Mouse (Mus musculus) forebrain, postnatal 0 days (tissue): ENCODE results near the gene Grin1. TPM values are rescaled to one million over a fixed set of nuclear protein-coding genes. Genes with fewer than 3 reads are reported as not detected.
A peak's percentile ranks its signal among the peaks of the same experiment; 100 is the strongest.

Experiments
- ATAC-seq: fragments of 200-750 bp; cut with Nextera tagmentation; 2 replicates; pipeline ENCODE4 v1.8.0; 2017; ENCODE audit warnings: mild to moderate bottlenecking, moderate library complexity
- DNase-seq: peaks from one replicate; pipeline ENCODE4 v3.0.0-alpha.2; 2015
- H3K27ac ChIP-seq: fragments of 300-500 bp; sonication (generic); 2 replicates; pipeline ENCODE4 v1.5.1; 2014; ENCODE audit warnings: low read depth, mild to moderate bottlenecking, antibody characterized with exemption, low read length, moderate library complexity, mixed read lengths
- H3K27me3 ChIP-seq: fragments of 300-500 bp; sonication (generic); 2 replicates; pipeline ENCODE4 v1.6.1; 2014; ENCODE audit warnings: mild to moderate bottlenecking, low read length, mixed read lengths; ENCODE audit not compliant: insufficient read depth
- H3K36me3 ChIP-seq: fragments of 300-500 bp; sonication (generic); 2 replicates; pipeline ENCODE4 v1.6.1; 2014; ENCODE audit warnings: mild to moderate bottlenecking, moderate library complexity; ENCODE audit not compliant: insufficient read depth
- H3K4me1 ChIP-seq: fragments of 300-500 bp; sonication (generic); 2 replicates; pipeline ENCODE4 v1.6.1; 2014; ENCODE audit warnings: antibody characterized with exemption; ENCODE audit not compliant: insufficient read depth
- H3K4me2 ChIP-seq: fragments of 300-500 bp; sonication (generic); 2 replicates; pipeline ENCODE4 v1.6.1; 2014; ENCODE audit warnings: low read depth, mild to moderate bottlenecking, moderate library complexity
- H3K4me3 ChIP-seq: fragments of 300-500 bp; sonication (generic); 2 replicates; pipeline ENCODE4 v1.5.1; 2014; ENCODE audit warnings: low read depth, low read length, mixed read lengths
- H3K9ac ChIP-seq: fragments of 300-500 bp; sonication (generic); 2 replicates; pipeline ENCODE4 v1.6.1; 2014; ENCODE audit warnings: mild to moderate bottlenecking
- H3K9me3 ChIP-seq: fragments of 300-500 bp; sonication (generic); 2 replicates; pipeline ENCODE4 v1.6.1; 2016; ENCODE audit warnings: low read length
- CTCF ChIP-seq: sonication (generic); IDR thresholded peaks from 2 replicates; pipeline ENCODE4 v1.5.1; 2016; ENCODE audit warnings: antibody characterized with exemption, control low read depth, low read depth
- WGBS: fragments of 180-500 bp; shearing (Covaris S2); extraction: QIAGEN DNeasy Blood & Tissue Kit; methylation state at CpG from one replicate; pipeline ENCODE4 v1.1.7; 2014; 5-methylcytosine and 5-hydroxymethylcytosine counted together
- polyA plus RNA-seq: library from polyadenylated mRNA; unstranded; fragments of >200 nt; fragmentation: Nextera tagmentation; extraction: Ambion mirVana; gene quantifications from 2 replicates; pipeline ENCODE4 v1.2.1, GENCODE M21; 2015
- total RNA-seq: library from RNA; depleted of rRNA; stranded (reverse); fragments of >200 nt; gene quantifications from 2 replicates; pipeline ENCODE4 v1.2.3, GENCODE M21; 2014

Gene Grin1
- total and polyA plus RNA-seq, 2 experiments from 2014 or later = 58.2 to 88.5 TPM

- H3K4me2 ChIP-seq = no peak overlapping the region
- TF ChIP-seq CTCF = no peak
- peaks cover 24% of the 10 kb centered on the region; the same call in 1 of the 2 replicates for H3K27me3 ChIP-seq
- H3K4me1 ChIP-seq = peaks cover 8% of the 10 kb centered on the region; the same call in 1 of the 2 replicates
- H3K36me3 ChIP-seq = peaks cover 38% of the 10 kb centered on the region
- WGBS = 49% methylated on average over 7 of the region's 7 CpGs
- ATAC-seq = peak; percentile 32; the same call in 1 of the 2 replicates
- no peak overlapping the region for H3K9ac ChIP-seq
- no peak overlapping the region for H3K4me3 ChIP-seq
- no peak for DNase-seq
- H3K9me3 ChIP-seq = no peaks in the 10 kb centered on the region
- H3K27ac ChIP-seq = no peak overlapping the region
Measured at GRCm38 (mm10) chr2:25286837-25287636, 31.9 kb downstream of the Grin1 start.

- Histone ChIP-seq H3K4me3 (no peak overlapping the region), H3K9ac (no peak overlapping the region), H3K9me3 (no peaks in the 10 kb centered on the region), H3K4me1 (peaks cover 8% of the 10 kb centered on the region; the same call in 1 of the 2 replicates), H3K27ac (no peak overlapping the region), H3K27me3 (peaks cover 17% of the 10 kb centered on the region; the same call in 1 of the 2 replicates), H3K4me2 (no peak overlapping the region), H3K36me3 (peaks cover 44% of the 10 kb centered on the region)
- ATAC-seq = no peak
- no peak for DNase-seq
- WGBS = 82% methylated on average over 1 of the region's 1 CpGs
- no peak for TF ChIP-seq CTCF
Measured at GRCm38 (mm10) chr2:25286314-25286713, 32.7 kb downstream of the Grin1 start.

- ATAC-seq = no peak
- H3K36me3 ChIP-seq = peaks cover 51% of the 10 kb centered on the region
Measured at GRCm38 (mm10) chr2:25285551-25285950, 33.4 kb downstream of the Grin1 start.

GRCm38 (mm10) chr2:25278928-25279882 is 39.8 kb downstream of the Grin1 start:
- H3K27ac ChIP-seq = no peak overlapping the region
- DNase-seq (peak; percentile 85), ATAC-seq (peak; percentile 77)
- H3K27me3 ChIP-seq = no peaks in the 10 kb centered on the region
- WGBS = 60% methylated on average over 13 of the region's 13 CpGs
- TF ChIP-seq CTCF = peak; percentile 85
- no peaks in the 10 kb centered on the region for H3K4me1 ChIP-seq
- H3K9me3 ChIP-seq = no peaks in the 10 kb centered on the region
- H3K9ac ChIP-seq = no peak overlapping the region
- no peak overlapping the region for H3K4me3 ChIP-seq
- H3K4me2 ChIP-seq = no peak overlapping the region
- H3K36me3 ChIP-seq = peaks cover 94% of the 10 kb centered on the region

More at GRCm38 (mm10) chr2:25285551-25285950, 33.4 kb downstream of the Grin1 start:
- Histone ChIP-seq H3K27ac (no peak overlapping the region), H3K4me3 (no peak overlapping the region), H3K4me2 (no peak overlapping the region), H3K9ac (no peak overlapping the region), H3K9me3 (no peaks in the 10 kb centered on the region), H3K4me1 (peaks cover 4% of the 10 kb centered on the region; the same call in 1 of the 2 replicates), H3K27me3 (peaks cover 11% of the 10 kb centered on the region; the same call in 1 of the 2 replicates)
- no peak for DNase-seq
- WGBS = 98% methylated on average over 2 of the region's 2 CpGs
- TF ChIP-seq CTCF = no peak

GRCm38 (mm10) chr2:25273010-25273409 is 46.0 kb downstream of the Grin1 start:
- Histone ChIP-seq H3K27ac (no peak overlapping the region), H3K27me3 (no peaks in the 10 kb centered on the region), H3K4me2 (peak overlapping the region; percentile 97), H3K9me3 (no peaks in the 10 kb centered on the region), H3K4me3 (peak overlapping the region; percentile 92), H3K36me3 (peaks cover 62% of the 10 kb centered on the region), H3K9ac (peak overlapping the region; percentile 81), H3K4me1 (peaks cover 19% of the 10 kb centered on the region)
- no peak for DNase-seq
- 43% methylated on average over 16 of the region's 16 CpGs for WGBS
- no peak for TF ChIP-seq CTCF
- no peak for ATAC-seq

- Histone ChIP-seq H3K27me3 (no peaks in the 10 kb centered on the region), H3K9me3 (no peaks in the 10 kb centered on the region), H3K4me3 (peak overlapping the region; percentile 92), H3K4me1 (peaks cover 19% of the 10 kb centered on the region), H3K4me2 (peak overlapping the region; percentile 97), H3K9ac (peak overlapping the region; percentile 81), H3K36me3 (peaks cover 60% of the 10 kb centered on the region), H3K27ac (peak overlapping the region; percentile 64; the same call in 1 of the 2 replicates)
- DNase-seq (no peak), ATAC-seq (peak; percentile 59)
- TF ChIP-seq CTCF = no peak
- under 1% methylated on average over 17 of the region's 29 CpGs for WGBS
Measured at GRCm38 (mm10) chr2:25272515-25272914, 46.5 kb downstream of the Grin1 start.
